In the genomic region with DNA sequence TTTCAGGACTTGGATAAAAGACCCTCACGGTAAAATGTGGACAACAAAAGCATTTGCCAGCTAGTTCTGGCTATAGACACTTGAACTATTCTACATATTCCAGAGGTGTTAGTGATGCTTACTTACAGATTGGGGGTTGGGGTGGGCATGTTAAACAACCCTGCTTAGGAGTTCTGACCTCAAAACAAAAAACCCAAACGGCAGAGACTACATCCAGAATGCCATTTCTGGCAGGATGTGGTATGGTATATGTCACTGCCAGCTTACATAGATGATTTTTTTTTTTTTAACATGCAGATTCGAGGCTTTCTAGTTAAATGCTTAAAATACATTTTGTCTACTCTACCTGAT, we compare ENCODE assay signal across 8 mouse cellular contexts. TPM values are rescaled to one million over a fixed set of nuclear protein-coding genes. Genes with fewer than 3 reads are reported as not detected.
DNase-seq lines count a peak whose midpoint lies in the region; ATAC-seq and TF ChIP-seq lines count a peak whose summit lies in the region.

No protein-coding gene starts in this region.

- WGBS in heart, adult 2 months = 1% methylated on average over 3 of the region's 3 CpGs
- 12% methylated on average over 3 of the region's 3 CpGs for WGBS in forebrain, embryonic 13.5 days
- 4% methylated on average over 3 of the region's 3 CpGs for WGBS in liver, embryonic 11.5 days
- WGBS in stomach, embryonic 16.5 days = 0% methylated on average over 3 of the region's 3 CpGs

- peak overlapping the region; percentile 98 for H3K27ac ChIP-seq in heart, adult 2 months
- no peak overlapping the region; the same call in 1 of the 2 replicates for H3K27ac ChIP-seq in ES-Bruce4 (ENCODE audit: insufficient read depth, low read length)
- H3K27ac ChIP-seq in forebrain, embryonic 13.5 days = no peak overlapping the region
- no peak overlapping the region for H3K27ac ChIP-seq in liver, embryonic 11.5 days (ENCODE audit: low read depth, low read length)
- no peak overlapping the region for H3K27ac ChIP-seq in stomach, embryonic 16.5 days (ENCODE audit: low read length)

- H3K9me3 ChIP-seq in ES-Bruce4 (replicated peaks; ENCODE audit: control insufficient read depth, insufficient read depth, low read length, poor library complexity, severe bottlenecking) = no peaks in the 10 kb centered on the region
- no peaks in the 10 kb centered on the region for H3K9me3 ChIP-seq in forebrain, embryonic 13.5 days (replicated peaks)
- H3K9me3 ChIP-seq in liver, embryonic 11.5 days (ENCODE audit: control insufficient read depth, low read length) = no peaks in the 10 kb centered on the region
- no peaks in the 10 kb centered on the region for H3K9me3 ChIP-seq in stomach, embryonic 16.5 days (replicated peaks; ENCODE audit: control insufficient read depth, low read length)

- ATAC-seq in forebrain, embryonic 13.5 days = no peak
- no peak for ATAC-seq in liver, embryonic 11.5 days (replicated peaks; ENCODE audit: low FRiP score)
- no peak for ATAC-seq in stomach, embryonic 16.5 days (ENCODE audit: insufficient read depth, low FRiP score)

- peaks cover 21% of the 10 kb centered on the region for H3K36me3 ChIP-seq in heart, adult 2 months (ENCODE audit: control insufficient read depth, insufficient read depth, low read length)
- H3K36me3 ChIP-seq in ES-Bruce4 (ENCODE audit: control insufficient read depth, insufficient read depth, low read length, poor library complexity, severe bottlenecking) = no peaks in the 10 kb centered on the region; the same call in 1 of the 2 replicates
- H3K36me3 ChIP-seq in forebrain, embryonic 13.5 days (ENCODE audit: poor library complexity, severe bottlenecking) = no peaks in the 10 kb centered on the region
- H3K36me3 ChIP-seq in liver, embryonic 11.5 days (ENCODE audit: control insufficient read depth, insufficient read depth, low read length) = no peaks in the 10 kb centered on the region
- no peaks in the 10 kb centered on the region for H3K36me3 ChIP-seq in stomach, embryonic 16.5 days (ENCODE audit: control insufficient read depth, insufficient read depth, low read length)

- H3K79me2 ChIP-seq in heart, adult 2 months (replicated peaks; ENCODE audit: control insufficient read depth, insufficient read depth, low read length) = peaks cover 6% of the 10 kb centered on the region

- no peaks in the 10 kb centered on the region for H3K27me3 ChIP-seq in heart, adult 2 months (ENCODE audit: control insufficient read depth, insufficient read depth, low read length)
- no peaks in the 10 kb centered on the region for H3K27me3 ChIP-seq in ES-Bruce4 (ENCODE audit: control insufficient read depth, insufficient read depth, low read length, poor library complexity, severe bottlenecking)
- no peaks in the 10 kb centered on the region for H3K27me3 ChIP-seq in forebrain, embryonic 13.5 days
- H3K27me3 ChIP-seq in liver, embryonic 11.5 days (replicated peaks; ENCODE audit: control insufficient read depth, insufficient read depth, low read length) = no peaks in the 10 kb centered on the region
- no peaks in the 10 kb centered on the region for H3K27me3 ChIP-seq in stomach, embryonic 16.5 days (ENCODE audit: control insufficient read depth, insufficient read depth, low read length)

- peak overlapping the region; percentile 66 for H3K9ac ChIP-seq in heart, adult 2 months (ENCODE audit: low read depth, low read length)
- H3K9ac ChIP-seq in ES-Bruce4 (ENCODE audit: low read depth, poor library complexity, severe bottlenecking) = peak overlapping the region; percentile 100
- peak overlapping the region; percentile 99 for H3K9ac ChIP-seq in forebrain, embryonic 13.5 days
- H3K9ac ChIP-seq in liver, embryonic 11.5 days (ENCODE audit: low read depth, low read length) = peak overlapping the region; percentile 100
- H3K9ac ChIP-seq in stomach, embryonic 16.5 days (ENCODE audit: low read length) = peak overlapping the region; percentile 100

- peak overlapping the region; percentile 83 for H3K4me3 ChIP-seq in heart, adult 2 months
- peak overlapping the region; percentile 67 for H3K4me3 ChIP-seq in ES-Bruce4 (ENCODE audit: low read depth, low read length)
- H3K4me3 ChIP-seq in forebrain, embryonic 13.5 days = peak overlapping the region; percentile 92
- H3K4me3 ChIP-seq in liver, embryonic 11.5 days (ENCODE audit: low read depth, low read length) = peak overlapping the region; percentile 98
- peak overlapping the region; percentile 91 for H3K4me3 ChIP-seq in stomach, embryonic 16.5 days (replicated peaks; ENCODE audit: low read length)

- DNase-seq in heart, adult 2 months = no peak
- DNase-seq in heart, postnatal 14 days = no peak
- DNase-seq in liver, embryonic 11.5 days (ENCODE audit: low spot score) = peak; percentile 34
- no peak for DNase-seq in frontal cortex, postnatal 14 days (ENCODE audit: low spot score in 2 of 2)
- no peak for DNase-seq in cerebellum, adult 9-10 months

- intact Hi-C loops in heart, adult 2 months (cut with DNase I) = loop anchor here (5.0 to 10.0 kb wide), 2 partner anchors 246 to 523 kb away; partner anchors contain the start of genes Insig1 and Paxip1
- intact Hi-C loops in heart, postnatal 14 days (cut with DNase I) = no loop called here

- peaks cover 5% of the 10 kb centered on the region; the same call in 1 of the 2 replicates for H3K4me1 ChIP-seq in heart, adult 2 months (ENCODE audit: control insufficient read depth, insufficient read depth, low read length)
- H3K4me1 ChIP-seq in ES-Bruce4 (ENCODE audit: control insufficient read depth, insufficient read depth, low read length) = no peaks in the 10 kb centered on the region
- H3K4me1 ChIP-seq in forebrain, embryonic 13.5 days = peaks cover 33% of the 10 kb centered on the region
- peaks cover 18% of the 10 kb centered on the region for H3K4me1 ChIP-seq in liver, embryonic 11.5 days (replicated peaks; ENCODE audit: control insufficient read depth, insufficient read depth, low read length)
- H3K4me1 ChIP-seq in stomach, embryonic 16.5 days (ENCODE audit: control insufficient read depth, insufficient read depth, low read length) = peaks cover 19% of the 10 kb centered on the region

- H3K4me2 ChIP-seq in forebrain, embryonic 13.5 days = peak overlapping the region; percentile 76
- H3K4me2 ChIP-seq in liver, embryonic 11.5 days = peak overlapping the region; percentile 83
- peak overlapping the region; percentile 70 for H3K4me2 ChIP-seq in stomach, embryonic 16.5 days (ENCODE audit: low read depth, low read length)

- no peak for TF ChIP-seq POLR2A in heart, adult 2 months (IDR thresholded peaks at IDR 0.05; ENCODE audit: insufficient read depth, low read depth, low read length)
- TF ChIP-seq POLR2A in ES-Bruce4 (IDR thresholded peaks at IDR 0.05; ENCODE audit: insufficient read depth, low read length) = no peak

- TF ChIP-seq CTCF in heart, adult 2 months (IDR thresholded peaks at IDR 0.05) = no peak
- no peak for TF ChIP-seq CTCF in ES-Bruce4 (IDR thresholded peaks at IDR 0.05; ENCODE audit: low read depth, low read length)

- no peak for TF ChIP-seq EP300 in heart, adult 2 months (IDR thresholded peaks at IDR 0.05; ENCODE audit: insufficient read depth, low read depth, low read length)
- TF ChIP-seq EP300 in ES-Bruce4 (IDR thresholded peaks at IDR 0.05; ENCODE audit: insufficient read depth, low read depth, low read length) = no peak

RNA-seq across cellular contexts. Expression of gene Rbm33, which starts 1.0 kb away (rescaled TPM):
- 10 to 100 TPM; 38.5 to 41.1 TPM for total RNA-seq in heart, adult 2 months (2021)
- 13.6 and 19.3 TPM in 2 replicates for polyA plus RNA-seq in heart, adult 2 months (2012; rRNA removed)
- total RNA-seq in heart, postnatal 14 days (2021) = 10 to 100 TPM; 33.7 to 39.7 TPM
- 60.2 and 61.6 TPM in 2 replicates for polyA plus RNA-seq in ES-Bruce4 (2011; ENCODE audit: insufficient read depth, insufficient read length, low read depth, missing spikeins)
- 20.5 and 21.1 TPM in 2 replicates for polyA plus RNA-seq in forebrain, embryonic 13.5 days (2015; fragmentation: Nextera tagmentation; extraction: Ambion mirVana)
- 11.1 and 12.7 TPM in 2 replicates for polyA plus RNA-seq in liver, embryonic 11.5 days (2014; fragmentation: Nextera tagmentation; extraction: Ambion mirVana)
- polyA plus RNA-seq in stomach, embryonic 16.5 days (2015; fragmentation: Nextera tagmentation; extraction: Ambion mirVana) = 6.8 and 8.1 TPM in 2 replicates
